ENCODE assay signal across 7 mouse cellular contexts in genomic region chr5:129020300-129020668, GRCm38 (mm10). TPM values are rescaled to one million over a fixed set of nuclear protein-coding genes. Genes with fewer than 3 reads are reported as not detected.
DNase-seq lines count a peak whose midpoint lies in the region; ATAC-seq and TF ChIP-seq lines count a peak whose summit lies in the region.

No protein-coding gene starts in this region.

- peak; percentile 50 for TF ChIP-seq CTCF in midbrain, postnatal 0 days (IDR thresholded peaks at IDR 0.05)

- H3K27ac ChIP-seq in lung, embryonic 16.5 days (ENCODE audit: low read length) = peak overlapping the region; percentile 97
- peak overlapping the region; percentile 97 for H3K27ac ChIP-seq in embryonic facial prominence, embryonic 13.5 days
- peak overlapping the region; percentile 96 for H3K27ac ChIP-seq in midbrain, postnatal 0 days (ENCODE audit: low read depth, low read length)

- H3K9me3 ChIP-seq in lung, embryonic 16.5 days (ENCODE audit: control insufficient read depth, low read length) = no peaks in the 10 kb centered on the region
- no peaks in the 10 kb centered on the region for H3K9me3 ChIP-seq in embryonic facial prominence, embryonic 13.5 days
- H3K9me3 ChIP-seq in midbrain, postnatal 0 days (ENCODE audit: low read length) = no peaks in the 10 kb centered on the region

- no peak for DNase-seq in lung, postnatal 36 days
- DNase-seq in midbrain, postnatal 0 days (ENCODE audit: low spot score) = peak; percentile 78
- no peak for DNase-seq in gastrocnemius, postnatal 10 days
- DNase-seq in spleen, adult 18-20 months = no peak

- H3K27me3 ChIP-seq in lung, embryonic 16.5 days (ENCODE audit: control insufficient read depth, insufficient read depth, low read depth, low read length) = no peaks in the 10 kb centered on the region
- no peaks in the 10 kb centered on the region for H3K27me3 ChIP-seq in embryonic facial prominence, embryonic 13.5 days
- no peaks in the 10 kb centered on the region for H3K27me3 ChIP-seq in midbrain, postnatal 0 days (ENCODE audit: insufficient read depth, low read length)

- H3K4me3 ChIP-seq in lung, embryonic 16.5 days (ENCODE audit: low read length) = peak overlapping the region; percentile 92
- peak overlapping the region; percentile 93 for H3K4me3 ChIP-seq in embryonic facial prominence, embryonic 13.5 days
- peak overlapping the region; percentile 81 for H3K4me3 ChIP-seq in midbrain, postnatal 0 days (ENCODE audit: low read depth, low read length)

- peaks cover 14% of the 10 kb centered on the region for H3K36me3 ChIP-seq in lung, embryonic 16.5 days (ENCODE audit: control insufficient read depth, insufficient read depth, low read length)
- peaks cover 20% of the 10 kb centered on the region for H3K36me3 ChIP-seq in embryonic facial prominence, embryonic 13.5 days
- peaks cover 6% of the 10 kb centered on the region for H3K36me3 ChIP-seq in midbrain, postnatal 0 days (ENCODE audit: insufficient read depth, low read length)

- peak overlapping the region; percentile 80 for H3K4me2 ChIP-seq in lung, embryonic 16.5 days (ENCODE audit: low read depth, low read length)
- H3K4me2 ChIP-seq in embryonic facial prominence, embryonic 13.5 days = peak overlapping the region; percentile 67
- H3K4me2 ChIP-seq in midbrain, postnatal 0 days (ENCODE audit: low read depth, low read length, poor library complexity, severe bottlenecking) = peak overlapping the region; percentile 84

- peak; percentile 82 for ATAC-seq in lung, embryonic 16.5 days (ENCODE audit: low read depth)
- ATAC-seq in embryonic facial prominence, embryonic 13.5 days (ENCODE audit: insufficient number of reproducible peaks, insufficient read depth, low FRiP score, low TSS enrichment, low read depth) = peak; percentile 73
- peak; percentile 52 for ATAC-seq in inflammation-experienced regulatory T-cells, adult 6 months
- peak; percentile 85 for ATAC-seq in midbrain, postnatal 0 days (ENCODE audit: low FRiP score)

- peaks cover 10% of the 10 kb centered on the region for H3K4me1 ChIP-seq in lung, embryonic 16.5 days (replicated peaks; ENCODE audit: control insufficient read depth, insufficient read depth, low read length)
- peaks cover 15% of the 10 kb centered on the region for H3K4me1 ChIP-seq in embryonic facial prominence, embryonic 13.5 days
- peaks cover 4% of the 10 kb centered on the region; the same call in 1 of the 2 replicates for H3K4me1 ChIP-seq in midbrain, postnatal 0 days (ENCODE audit: insufficient read depth, low read length)

- peak overlapping the region; percentile 94 for H3K9ac ChIP-seq in lung, embryonic 16.5 days (ENCODE audit: low read length)
- H3K9ac ChIP-seq in embryonic facial prominence, embryonic 13.5 days = peak overlapping the region; percentile 97
- peak overlapping the region; percentile 85 for H3K9ac ChIP-seq in midbrain, postnatal 0 days (replicated peaks; ENCODE audit: low read length, poor library complexity, severe bottlenecking)

- under 1% methylated on average over 40 of the region's 56 CpGs for WGBS in lung, embryonic 16.5 days
- 1% methylated on average over 53 of the region's 56 CpGs for WGBS in embryonic facial prominence, embryonic 13.5 days
- under 1% methylated on average over 33 of the region's 56 CpGs for WGBS in midbrain, postnatal 0 days

RNA-seq across cellular contexts. Expression of gene Ran, which starts 0.4 kb away (rescaled TPM):
- polyA plus RNA-seq in lung, embryonic 16.5 days (2015; fragmentation: Nextera tagmentation; extraction: Ambion mirVana) = 499 and 543 TPM in 2 replicates
- 544 and 631 TPM in 2 replicates for polyA plus RNA-seq in embryonic facial prominence, embryonic 13.5 days (2015; fragmentation: Nextera tagmentation; extraction: Ambion mirVana)
- polyA plus RNA-seq in inflammation-experienced regulatory T-cells, adult 6 months (2017; shearing (Covaris generic)) = 100 to 1,000 TPM; 221 to 494 (median 253) TPM
- 183 and 191 TPM in 2 replicates for total RNA-seq in midbrain, postnatal 0 days (2014; rRNA removed)
- 287 and 295 TPM in 2 replicates for polyA plus RNA-seq in midbrain, postnatal 0 days (2015; fragmentation: Nextera tagmentation; extraction: Ambion mirVana)
- 10 to 100 TPM; 88.5 to 91.3 TPM for total RNA-seq in gastrocnemius, postnatal 10 days (2021)

RNA-seq across cellular contexts. Expression of gene Stx2, which starts 11.9 kb away (rescaled TPM):
- polyA plus RNA-seq in lung, embryonic 16.5 days (2015; fragmentation: Nextera tagmentation; extraction: Ambion mirVana) = 28.3 and 29.5 TPM in 2 replicates
- 27.5 and 30.7 TPM in 2 replicates for polyA plus RNA-seq in embryonic facial prominence, embryonic 13.5 days (2015; fragmentation: Nextera tagmentation; extraction: Ambion mirVana)
- polyA plus RNA-seq in inflammation-experienced regulatory T-cells, adult 6 months (2017; shearing (Covaris generic)) = 1 to 10 TPM; 1.1 to 2.3 (median 1.9) TPM
- 15.5 and 15.9 TPM in 2 replicates for total RNA-seq in midbrain, postnatal 0 days (2014; rRNA removed)
- polyA plus RNA-seq in midbrain, postnatal 0 days (2015; fragmentation: Nextera tagmentation; extraction: Ambion mirVana) = 11.9 and 12.0 TPM in 2 replicates
- 10 to 100 TPM; 11.5 to 15.3 TPM for total RNA-seq in gastrocnemius, postnatal 10 days (2021)
